Mouse (Mus musculus): ENCODE measurements around the gene Atad5.
"Not testable (repeated sequence)": the region's sequence is repeated elsewhere in the genome, so short reads cannot be mapped to it uniquely, and the experiment has no call there.

DNA sequence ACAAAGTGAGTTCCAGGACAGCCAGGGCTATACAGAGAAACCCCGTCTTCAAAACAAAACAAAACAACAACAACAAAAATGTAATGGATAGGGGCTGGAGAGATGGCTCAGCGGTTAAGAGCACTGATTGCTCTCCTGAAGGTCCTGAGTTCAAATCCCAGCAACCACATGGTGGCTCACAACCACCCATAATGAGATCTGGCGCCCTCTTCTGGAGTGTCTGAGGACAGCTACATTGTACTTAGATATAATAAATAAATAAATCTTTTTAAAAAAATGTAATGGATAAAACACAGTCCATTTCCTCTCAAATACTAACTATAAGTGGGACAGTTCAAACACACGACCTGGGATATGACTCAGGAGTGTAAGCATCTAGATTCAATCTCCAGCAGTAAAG lies 22.8 kb upstream of the Atad5 start:
- not testable (repeated sequence) for TF ChIP-seq POLR2AphosphoS2 (IDR thresholded peaks at IDR 0.05; ENCODE audit: insufficient read length, low read depth); TCF12 (IDR thresholded peaks at IDR 0.05; ENCODE audit: insufficient read depth, poor library complexity, severe bottlenecking)
